Mouse (Mus musculus): ENCODE data around the gene Kcnt1. TPM values are rescaled to one million over a fixed set of nuclear protein-coding genes. Genes with fewer than 3 reads are reported as not detected.

Gene Kcnt1
- total RNA-seq, 2 experiments from 2014 or later = 44.5 to 48.4 TPM

GRCm38 (mm10) chr2:25852626-25853025, 10.9 kb upstream of the Kcnt1 start:
- TF ChIP-seq CTCF (conservative IDR thresholded peaks at IDR 0.05) = no peak
- peak in 1 of 2 experiments; percentile 50 for DNase-seq (ENCODE audit: low spot score in 2 of 2)
- Histone ChIP-seq H3K4me3 (no peak overlapping the region), H3K27ac (peak overlapping the region; percentile 14; the same call in 1 of the 2 replicates)

DNA sequence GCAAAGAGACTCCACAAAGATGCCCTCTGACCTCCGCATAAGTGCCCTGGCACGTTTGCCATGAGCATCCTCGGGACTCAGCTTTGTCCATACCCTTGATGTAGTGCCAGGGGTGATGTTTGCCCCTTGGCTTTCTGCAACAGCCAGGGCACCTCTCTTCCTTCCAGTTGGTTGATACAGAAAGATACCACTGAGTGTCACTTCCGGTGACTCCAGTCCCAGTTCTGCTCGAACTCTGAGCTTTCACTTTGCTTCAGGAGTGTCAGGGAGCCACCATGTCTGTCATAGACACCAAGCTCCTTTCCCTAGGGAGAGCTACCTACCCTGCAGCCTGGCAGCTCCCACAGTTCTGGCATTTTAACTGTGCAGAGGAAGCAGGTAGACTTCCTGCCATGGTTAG, 9.5 kb upstream of the Kcnt1 start:
- H3K27ac ChIP-seq = no peak overlapping the region
- H3K4me3 ChIP-seq = no peak overlapping the region
- DNase-seq (ENCODE audit: low spot score in 2 of 2) = no peak
- TF ChIP-seq CTCF (conservative IDR thresholded peaks at IDR 0.05) = no peak

GRCm38 (mm10) chr2:25859891-25860290, 3.6 kb upstream of the Kcnt1 start:
- DNase-seq (ENCODE audit: low spot score in 2 of 2) = no peak
- Histone ChIP-seq H3K4me3 (no peak overlapping the region), H3K27ac (no peak overlapping the region)
- no peak for TF ChIP-seq CTCF (conservative IDR thresholded peaks at IDR 0.05)

GRCm38 (mm10) chr2:25862038-25862437, 1.5 kb upstream of the Kcnt1 start:
- DNase-seq (ENCODE audit: low spot score in 2 of 2) = no peak
- Histone ChIP-seq H3K4me3 (no peak overlapping the region), H3K27ac (no peak overlapping the region)
- TF ChIP-seq CTCF (conservative IDR thresholded peaks at IDR 0.05) = no peak

- TF ChIP-seq CTCF (conservative IDR thresholded peaks at IDR 0.05) = no peak
- no peak for DNase-seq (ENCODE audit: low spot score in 2 of 2)
- Histone ChIP-seq H3K27ac (no peak overlapping the region), H3K4me3 (no peak overlapping the region)
Observed at GRCm38 (mm10) chr2:25862696-25863270, 751 bp upstream of the Kcnt1 start.

- peak overlapping the region; percentile 23; the same call in 1 of the 2 replicates for H3K27ac ChIP-seq
- peak overlapping the region; percentile 53; the same call in 1 of the 2 replicates for H3K4me3 ChIP-seq
- no peak for TF ChIP-seq CTCF (conservative IDR thresholded peaks at IDR 0.05)
- no peak for DNase-seq (ENCODE audit: low spot score in 2 of 2)
Observed at GRCm38 (mm10) chr2:25864230-25864629, 696 bp downstream of the Kcnt1 start.

DNA sequence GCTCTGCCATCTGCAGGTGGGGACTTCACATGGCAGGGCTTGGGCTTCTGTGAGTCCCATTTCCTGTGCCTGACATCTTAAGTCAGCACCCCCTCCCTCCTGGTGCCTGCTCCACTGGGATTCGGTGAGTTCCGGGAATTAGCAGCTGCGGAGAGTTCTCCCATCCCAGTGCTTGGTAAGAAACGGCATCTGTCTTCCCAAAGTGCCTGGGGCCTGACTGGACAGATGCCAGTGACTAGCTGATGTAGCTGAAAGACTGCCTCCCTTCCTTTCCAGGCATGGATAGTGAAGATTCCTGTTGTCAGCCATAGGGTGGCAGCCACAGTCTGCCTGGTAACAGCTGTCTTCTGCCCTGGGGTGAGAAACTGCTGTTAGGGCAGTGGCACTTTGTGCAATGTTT, 1.9 kb downstream of the Kcnt1 start:
- DNase-seq (ENCODE audit: low spot score in 2 of 2) = peak; percentile 29 to 61

GRCm38 (mm10) chr2:25866656-25867055, 3.1 kb downstream of the Kcnt1 start:
- TF ChIP-seq CTCF (conservative IDR thresholded peaks at IDR 0.05) = no peak
- DNase-seq (ENCODE audit: low spot score in 2 of 2) = no peak
- H3K27ac ChIP-seq = no peak overlapping the region
- H3K4me3 ChIP-seq = no peak overlapping the region

More for the DNA sequence above, 1.9 kb downstream of the Kcnt1 start:
- peak; percentile 59 for TF ChIP-seq CTCF (conservative IDR thresholded peaks at IDR 0.05)
- no peak overlapping the region for H3K4me3 ChIP-seq
- H3K27ac ChIP-seq = no peak overlapping the region

DNA sequence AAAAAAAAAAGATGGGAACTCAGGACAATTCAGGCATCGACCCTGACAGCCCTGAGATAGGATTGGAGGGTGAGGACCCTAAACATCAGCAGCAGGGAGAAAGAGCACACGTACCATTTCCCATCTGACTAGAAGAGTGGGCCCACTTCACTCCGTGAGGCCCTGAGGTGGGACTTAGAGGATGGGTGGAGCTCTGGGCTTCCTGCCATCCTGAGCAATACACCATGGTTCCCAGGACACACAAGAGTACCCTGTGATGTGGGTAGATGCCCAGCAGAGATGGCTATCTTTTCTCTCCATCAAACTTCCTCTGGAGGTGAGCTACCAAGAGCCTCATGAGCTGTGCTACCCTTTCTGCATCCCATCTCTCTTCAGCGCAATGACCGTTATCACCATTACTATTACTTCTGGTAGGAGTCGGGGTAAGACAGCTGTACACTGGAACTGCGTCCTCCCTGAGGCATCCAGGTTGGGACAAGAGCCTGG, 13.8 kb downstream of the Kcnt1 start:
- H3K27ac ChIP-seq = peak overlapping the region; percentile 77
- H3K4me3 ChIP-seq = peak overlapping the region; percentile 61
- TF ChIP-seq CTCF (conservative IDR thresholded peaks at IDR 0.05) = no peak
- no peak for DNase-seq (ENCODE audit: low spot score in 2 of 2)

DNA sequence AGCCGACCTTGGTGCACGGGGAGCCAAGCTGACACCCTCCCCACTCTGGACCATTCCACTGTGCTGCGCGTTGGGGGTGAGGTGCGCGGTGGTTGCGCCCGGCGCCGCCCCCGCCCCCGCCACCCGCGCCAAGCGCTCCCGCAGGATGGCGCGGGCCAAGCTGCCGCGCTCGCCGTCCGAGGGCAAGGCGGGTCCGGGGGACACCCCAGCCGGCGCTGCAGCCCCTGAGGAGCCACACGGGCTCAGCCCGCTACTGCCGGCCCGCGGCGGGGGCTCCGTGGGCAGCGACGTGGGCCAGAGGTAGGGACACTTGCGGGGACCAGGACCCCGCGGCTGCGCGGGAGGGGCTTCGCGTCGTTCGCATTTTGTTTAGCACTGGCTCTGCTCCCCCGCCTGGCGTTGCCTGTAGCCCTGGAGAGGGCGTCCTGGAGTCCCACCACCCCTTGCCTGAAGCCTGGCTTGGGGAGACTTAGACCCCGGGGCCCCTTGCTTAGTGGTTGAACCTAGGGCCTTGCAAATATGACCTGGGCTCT, 14.3 kb downstream of the Kcnt1 start:
- peak in 1 of 2 experiments; percentile 27 for DNase-seq (ENCODE audit: low spot score in 2 of 2)
- peak overlapping the region; percentile 77 for H3K27ac ChIP-seq
- TF ChIP-seq CTCF (conservative IDR thresholded peaks at IDR 0.05) = no peak

GRCm38 (mm10) chr2:25878516-25878915, 15.0 kb downstream of the Kcnt1 start:
- TF ChIP-seq CTCF (conservative IDR thresholded peaks at IDR 0.05) = no peak
- no peak overlapping the region for H3K27ac ChIP-seq
- DNase-seq (ENCODE audit: low spot score in 2 of 2) = no peak
- H3K4me3 ChIP-seq = peak overlapping the region; percentile 61

More for the DNA sequence above, 14.3 kb downstream of the Kcnt1 start:
- H3K4me3 ChIP-seq = peak overlapping the region; percentile 61

DNA sequence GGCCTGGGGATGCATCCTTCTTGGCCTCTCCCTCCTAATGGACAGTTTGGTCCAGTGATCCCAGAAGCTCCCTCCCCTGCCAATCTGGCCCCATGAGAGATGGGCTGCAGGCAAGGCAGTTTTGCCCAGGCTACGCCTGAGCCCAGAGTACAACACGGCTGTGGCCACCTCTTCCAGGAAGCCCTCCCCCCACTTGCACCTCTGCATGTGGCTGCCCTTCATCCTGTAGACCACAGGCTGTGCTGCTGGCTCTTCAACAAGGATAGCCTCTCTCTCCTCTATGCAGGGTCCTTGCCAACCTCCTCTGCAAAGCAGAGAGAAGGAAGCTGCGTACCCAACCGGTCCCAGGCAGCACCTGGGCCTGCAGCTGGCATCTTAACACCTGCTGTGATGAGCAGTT, 15.5 kb downstream of the Kcnt1 start:
- TF ChIP-seq CTCF (conservative IDR thresholded peaks at IDR 0.05) = no peak
- H3K27ac ChIP-seq = no peak overlapping the region
- no peak overlapping the region for H3K4me3 ChIP-seq
- DNase-seq (ENCODE audit: low spot score in 2 of 2) = no peak

DNA sequence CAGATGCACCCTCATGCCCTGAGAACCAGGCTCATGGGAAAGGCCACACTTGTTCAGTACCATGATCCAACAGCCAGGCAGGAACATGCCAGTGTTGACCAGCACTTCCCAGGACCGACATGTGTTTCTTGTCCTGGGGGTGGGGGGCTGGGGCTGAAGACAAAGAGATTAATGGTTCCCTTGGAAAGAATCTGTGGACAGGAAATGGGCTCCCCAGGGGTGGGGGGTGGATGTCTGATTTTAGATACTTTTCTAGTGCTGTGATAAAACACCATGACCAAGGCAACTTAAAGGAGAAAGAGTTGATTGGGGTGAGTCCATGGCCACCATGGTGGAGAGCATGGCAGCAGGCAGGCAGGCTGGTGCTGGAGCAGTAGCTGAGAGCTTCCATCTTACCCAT, 18.7 kb downstream of the Kcnt1 start:
- DNase-seq (ENCODE audit: low spot score in 2 of 2) = no peak
- no peak overlapping the region for H3K4me3 ChIP-seq
- TF ChIP-seq CTCF (conservative IDR thresholded peaks at IDR 0.05) = no peak

DNA sequence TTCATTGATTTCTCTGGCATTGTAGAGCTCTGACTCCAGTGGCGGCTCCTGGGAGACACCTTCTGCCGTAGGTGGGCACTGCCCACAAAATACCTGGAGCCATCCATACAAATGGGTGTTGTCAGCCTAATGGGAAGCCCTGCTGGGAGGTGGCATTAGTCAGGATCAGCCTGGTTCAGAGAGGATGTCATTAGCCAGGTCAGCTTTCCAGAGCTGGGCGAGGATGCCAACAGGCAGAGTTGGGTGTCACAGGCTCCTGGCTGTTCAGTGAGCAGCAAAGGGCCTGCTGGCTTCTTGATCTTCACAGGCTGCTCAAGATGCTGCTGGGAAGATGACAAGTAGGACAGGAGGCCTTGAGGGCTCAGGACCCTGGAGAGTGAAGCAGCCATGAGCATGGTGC, 21.2 kb downstream of the Kcnt1 start:
- DNase-seq (ENCODE audit: low spot score in 2 of 2) = no peak
- no peak for TF ChIP-seq CTCF (conservative IDR thresholded peaks at IDR 0.05)
- no peak overlapping the region for H3K4me3 ChIP-seq
- H3K27ac ChIP-seq = no peak overlapping the region

More for the DNA sequence above, 18.7 kb downstream of the Kcnt1 start:
- H3K27ac ChIP-seq = no peak overlapping the region

Measured in layer of hippocampus, adult 2 months (tissue).